Mouse (Mus musculus) CH12.LX (cell line): ENCODE data around the gene Rpap1.

Source experiments
- CHD2 ChIP-seq: IDR thresholded peaks from 2 replicates; pipeline ENCODE4 v1.6.1; 2011; ENCODE audit warnings: low read length, improper control_type of control experiment
- CTCF ChIP-seq, 2 experiments: IDR thresholded peaks in 1 of 2; conservative IDR thresholded peaks in 1 of 2; 2 replicates each; pipeline ENCODE4 v1.5.1; 2011 to 2012; ENCODE audit warnings: low read depth in 2 of 2, low read length in 2 of 2, improper control_type of control experiment in 1 of 2, inconsistent platforms in 1 of 2, mild to moderate bottlenecking in 1 of 2, moderate library complexity in 1 of 2
- EP300 ChIP-seq: IDR thresholded peaks from 2 replicates; pipeline ENCODE4 v1.6.1; 2011; ENCODE audit warnings: low read length, improper control_type of control experiment
- HCFC1 ChIP-seq: IDR thresholded peaks from 2 replicates; pipeline ENCODE4 v1.6.1; 2012; ENCODE audit warnings: low read depth, mild to moderate bottlenecking, inconsistent platforms, low read length, improper control_type of control experiment
- IRF4 ChIP-seq: IDR thresholded peaks from 2 replicates; pipeline ENCODE4 v1.6.1; 2014; ENCODE audit warnings: low read depth, mild to moderate bottlenecking, inconsistent platforms, low read length, improper control_type of control experiment
- MXI1 ChIP-seq: IDR thresholded peaks from 2 replicates; pipeline ENCODE4 v1.6.1; 2011; ENCODE audit warnings: mild to moderate bottlenecking, low read depth, low read length, improper control_type of control experiment
- NELFE ChIP-seq: IDR thresholded peaks from 2 replicates; pipeline ENCODE4 v1.6.1; 2011; ENCODE audit warnings: low read depth, low read length, improper control_type of control experiment
- POLR2A ChIP-seq: IDR thresholded peaks from 2 replicates; pipeline ENCODE4 v1.6.1; 2011; ENCODE audit warnings: low read depth, mild to moderate bottlenecking, improper control_type of control experiment, low read length
- POLR2AphosphoS2 ChIP-seq: IDR thresholded peaks from 2 replicates; pipeline ENCODE4 v1.6.1; 2011; ENCODE audit warnings: low read depth, low read length, improper control_type of control experiment
- RCOR1 ChIP-seq: conservative IDR thresholded peaks from 2 replicates; pipeline ENCODE4 v1.6.1; 2012; ENCODE audit warnings: low read depth, mild to moderate bottlenecking, inconsistent platforms, low read length, improper control_type of control experiment
- SIN3A ChIP-seq: IDR thresholded peaks from 2 replicates; pipeline ENCODE4 v1.6.1; 2012; ENCODE audit warnings: low read length, improper control_type of control experiment, inconsistent platforms
- TBP ChIP-seq: conservative IDR thresholded peaks from 2 replicates; pipeline ENCODE4 v1.6.1; 2011; ENCODE audit warnings: low read depth, low read length, improper control_type of control experiment
- UBTF ChIP-seq: IDR thresholded peaks from 2 replicates; pipeline ENCODE4 v1.6.1; 2012; ENCODE audit warnings: low read depth, mild to moderate bottlenecking, inconsistent platforms, low read length, improper control_type of control experiment, moderate library complexity
- ZC3H11A ChIP-seq: IDR thresholded peaks from 2 replicates; pipeline ENCODE4 v1.6.1; 2012; ENCODE audit warnings: low read depth, mild to moderate bottlenecking, inconsistent platforms, low read length, improper control_type of control experiment

DNA sequence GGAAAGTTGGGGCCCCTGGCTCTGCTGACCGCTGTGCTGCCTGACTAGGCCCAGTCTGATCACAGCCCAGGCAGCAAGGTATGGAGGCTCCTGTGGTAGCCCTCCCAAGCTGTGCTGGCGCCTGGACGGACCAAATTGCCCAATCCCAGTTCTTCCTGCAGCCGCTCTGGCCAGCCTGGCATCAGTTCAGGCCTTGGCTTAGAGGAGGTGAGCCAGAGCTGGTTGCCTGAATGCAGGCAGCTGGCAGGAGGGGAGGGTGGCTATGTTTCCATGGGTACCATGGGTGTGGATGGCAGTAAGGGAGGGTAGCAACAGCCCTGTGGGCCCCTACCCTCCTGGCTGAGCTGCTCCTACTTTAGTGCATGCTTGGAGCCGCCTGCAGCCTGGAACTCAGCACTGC, 29.7 kb upstream of the Rpap1 start:
- TF ChIP-seq EP300 (no peak), TBP (no peak), POLR2A (no peak), IRF4 (no peak), CTCF (conservative IDR thresholded peaks at IDR 0.05 in 1 of 2, IDR thresholded peaks at IDR 0.05 in 1 of 2; ENCODE audit: low read depth in 2 of 2, low read length in 2 of 2) (no peak), RCOR1 (no peak), NELFE (no peak), SIN3A (no peak), CHD2 (no peak), MXI1 (no peak), UBTF (no peak), HCFC1 (no peak), POLR2AphosphoS2 (no peak), ZC3H11A (no peak)
